Mouse (Mus musculus): ENCODE results near the gene Cdc25b. TPM values are rescaled to one million over a fixed set of nuclear protein-coding genes. Genes with fewer than 3 reads are reported as not detected.

Cdc25b gene
- polyA plus RNA-seq, 1 experiment from 2014 or later: 171 TPM

- H3K9me3 ChIP-seq (replicated peaks): no peaks in the 10 kb centered on the region
- no peak for DNase-seq
- H3K4me1 ChIP-seq (replicated peaks): peaks cover 68% of the 10 kb centered on the region
- peak overlapping the region; percentile 96 for H3K9ac ChIP-seq
- peak overlapping the region; percentile 98 for H3K4me2 ChIP-seq
- 85% methylated on average over 9 of the region's 9 CpGs for WGBS (ENCODE audit: insufficient replicate concordance)
- H3K36me3 ChIP-seq: peaks cover 13% of the 10 kb centered on the region
- H3K27ac ChIP-seq: peak overlapping the region; percentile 94
- H3K4me3 ChIP-seq (replicated peaks): peak overlapping the region; percentile 82
- ATAC-seq (ENCODE audit: low read depth): no peak
- peaks cover 17% of the 10 kb centered on the region for H3K27me3 ChIP-seq
Measured at GRCm38 (mm10) chr2:131177932-131178331, 8.8 kb upstream of the Cdc25b start.

- peak overlapping the region; percentile 98 for H3K4me2 ChIP-seq
- 51% methylated on average over 26 of the region's 26 CpGs for WGBS (ENCODE audit: insufficient replicate concordance)
- H3K4me1 ChIP-seq (replicated peaks): peaks cover 69% of the 10 kb centered on the region
- H3K36me3 ChIP-seq: peaks cover 13% of the 10 kb centered on the region
- no peaks in the 10 kb centered on the region for H3K9me3 ChIP-seq (replicated peaks)
- peak overlapping the region; percentile 94 for H3K27ac ChIP-seq
- H3K9ac ChIP-seq: peak overlapping the region; percentile 96
- peak; percentile 3; the same call in 1 of the 2 replicates for ATAC-seq (ENCODE audit: low read depth)
- H3K4me3 ChIP-seq (replicated peaks): peak overlapping the region; percentile 82
- H3K27me3 ChIP-seq: peaks cover 8% of the 10 kb centered on the region
- DNase-seq: no peak
Measured at GRCm38 (mm10) chr2:131178828-131179245, 7.9 kb upstream of the Cdc25b start.

GRCm38 (mm10) chr2:131179246-131179886, 7.4 kb upstream of the Cdc25b start:
- Histone ChIP-seq H3K9ac (peak overlapping the region; percentile 96), H3K27ac (peak overlapping the region; percentile 94), H3K9me3 (replicated peaks) (no peaks in the 10 kb centered on the region), H3K36me3 (peaks cover 13% of the 10 kb centered on the region), H3K4me1 (replicated peaks) (peaks cover 65% of the 10 kb centered on the region), H3K4me2 (peak overlapping the region; percentile 98), H3K4me3 (replicated peaks) (peak overlapping the region; percentile 82), H3K27me3 (peaks cover 3% of the 10 kb centered on the region)
- WGBS (ENCODE audit: insufficient replicate concordance): 1% methylated on average over 67 of the region's 67 CpGs
- ATAC-seq (ENCODE audit: low read depth): peak; percentile 67
- peak; percentile 53 for DNase-seq

- peaks cover 57% of the 10 kb centered on the region for H3K4me1 ChIP-seq (replicated peaks)
- H3K4me2 ChIP-seq: peak within 1 kb of the TSS; percentile 98
- WGBS (ENCODE audit: insufficient replicate concordance): 3% methylated on average over 51 of the region's 57 CpGs
- DNase-seq (peak; percentile 72), ATAC-seq (ENCODE audit: low read depth) (peak; percentile 83)
- H3K4me3 ChIP-seq (replicated peaks): peak within 1 kb of the TSS; percentile 82
- peak within 1 kb of the TSS; percentile 94 for H3K27ac ChIP-seq
- no peaks in the 10 kb centered on the region for H3K27me3 ChIP-seq
- peak within 1 kb of the TSS; percentile 96 for H3K9ac ChIP-seq
- peaks cover 13% of the 10 kb centered on the region for H3K36me3 ChIP-seq
- H3K9me3 ChIP-seq (replicated peaks): no peaks in the 10 kb centered on the region
Measured at GRCm38 (mm10) chr2:131179990-131180587, 6.7 kb upstream of the Cdc25b start, which contains the start of gene Cenpb. Gene Cenpb, minus strand, starts transcription at chr2:131180067.

GRCm38 (mm10) chr2:131186343-131186742, 406 bp upstream of the Cdc25b start:
- H3K4me1 ChIP-seq (replicated peaks): peaks cover 57% of the 10 kb centered on the region

GRCm38 (mm10) chr2:131187602-131187922, 813 bp downstream of the Cdc25b start:
- Histone ChIP-seq H3K4me2 (peak overlapping the region; percentile 82), H3K4me1 (replicated peaks) (peaks cover 63% of the 10 kb centered on the region), H3K27me3 (no peaks in the 10 kb centered on the region), H3K9ac (peak overlapping the region; percentile 97), H3K9me3 (replicated peaks) (no peaks in the 10 kb centered on the region), H3K36me3 (peaks cover 43% of the 10 kb centered on the region), H3K4me3 (replicated peaks) (peak overlapping the region; percentile 92), H3K27ac (peak overlapping the region; percentile 98)
- no peak for DNase-seq
- WGBS (ENCODE audit: insufficient replicate concordance): 26% methylated on average over 3 of the region's 3 CpGs
- ATAC-seq (ENCODE audit: low read depth): no peak

More at GRCm38 (mm10) chr2:131186343-131186742, 406 bp upstream of the Cdc25b start:
- H3K9ac ChIP-seq: peak overlapping the region; percentile 97
- H3K4me2 ChIP-seq: peak overlapping the region; percentile 82
- peak overlapping the region; percentile 98 for H3K27ac ChIP-seq
- WGBS (ENCODE audit: insufficient replicate concordance): 2% methylated on average over 14 of the region's 14 CpGs
- peak; percentile 52 for ATAC-seq (ENCODE audit: low read depth)
- no peaks in the 10 kb centered on the region for H3K27me3 ChIP-seq
- no peaks in the 10 kb centered on the region for H3K9me3 ChIP-seq (replicated peaks)
- peak overlapping the region; percentile 92 for H3K4me3 ChIP-seq (replicated peaks)
- no peak for DNase-seq
- peaks cover 31% of the 10 kb centered on the region for H3K36me3 ChIP-seq

- H3K9me3 ChIP-seq (replicated peaks): no peaks in the 10 kb centered on the region
- peak overlapping the region; percentile 82 for H3K4me2 ChIP-seq
- peaks cover 66% of the 10 kb centered on the region for H3K4me1 ChIP-seq (replicated peaks)
- peak overlapping the region; percentile 92 for H3K4me3 ChIP-seq (replicated peaks)
- peak overlapping the region; percentile 97 for H3K9ac ChIP-seq
- peak overlapping the region; percentile 98 for H3K27ac ChIP-seq
- no peaks in the 10 kb centered on the region for H3K27me3 ChIP-seq
- DNase-seq: no peak
- peak; percentile 13; the same call in 1 of the 2 replicates for ATAC-seq (ENCODE audit: low read depth)
- WGBS (ENCODE audit: insufficient replicate concordance): 71% methylated on average over 5 of the region's 5 CpGs
- H3K36me3 ChIP-seq: peaks cover 50% of the 10 kb centered on the region
Measured at GRCm38 (mm10) chr2:131188311-131188710, 1.6 kb downstream of the Cdc25b start.

- Histone ChIP-seq H3K9ac (peak overlapping the region; percentile 97), H3K4me1 (replicated peaks) (peaks cover 72% of the 10 kb centered on the region), H3K4me3 (replicated peaks) (peak overlapping the region; percentile 92), H3K36me3 (peaks cover 64% of the 10 kb centered on the region), H3K27ac (peak overlapping the region; percentile 98), H3K4me2 (peak overlapping the region; percentile 82), H3K27me3 (no peaks in the 10 kb centered on the region), H3K9me3 (replicated peaks) (no peaks in the 10 kb centered on the region)
- ATAC-seq (ENCODE audit: low read depth) (peak; percentile 59), DNase-seq (peak; percentile 58)
- 23% methylated on average over 5 of the region's 5 CpGs for WGBS (ENCODE audit: insufficient replicate concordance)
Measured at GRCm38 (mm10) chr2:131189521-131190309, 3.0 kb downstream of the Cdc25b start.

- peaks cover 72% of the 10 kb centered on the region for H3K36me3 ChIP-seq
- H3K9ac ChIP-seq: peak overlapping the region; percentile 97
- H3K4me2 ChIP-seq: peak overlapping the region; percentile 82
- H3K27ac ChIP-seq: peak overlapping the region; percentile 98
- no peak for DNase-seq
- ATAC-seq (ENCODE audit: low read depth): no peak
- no peaks in the 10 kb centered on the region for H3K27me3 ChIP-seq
- WGBS (ENCODE audit: insufficient replicate concordance): 75% methylated on average over 10 of the region's 10 CpGs
- peaks cover 71% of the 10 kb centered on the region for H3K4me1 ChIP-seq (replicated peaks)
- no peaks in the 10 kb centered on the region for H3K9me3 ChIP-seq (replicated peaks)
- H3K4me3 ChIP-seq (replicated peaks): peak overlapping the region; percentile 92
Measured at GRCm38 (mm10) chr2:131190344-131191004, 3.7 kb downstream of the Cdc25b start.

- H3K4me2 ChIP-seq: peak overlapping the region; percentile 82
Measured at GRCm38 (mm10) chr2:131191005-131191390, 4.2 kb downstream of the Cdc25b start.

More at GRCm38 (mm10) chr2:131191005-131191390, 4.2 kb downstream of the Cdc25b start:
- Histone ChIP-seq H3K4me3 (replicated peaks) (peak overlapping the region; percentile 92; the same call in 1 of the 2 replicates), H3K36me3 (peaks cover 77% of the 10 kb centered on the region), H3K27ac (peak overlapping the region; percentile 98), H3K27me3 (no peaks in the 10 kb centered on the region), H3K9ac (peak overlapping the region; percentile 97), H3K4me1 (replicated peaks) (peaks cover 69% of the 10 kb centered on the region), H3K9me3 (replicated peaks) (no peaks in the 10 kb centered on the region)
- ATAC-seq (ENCODE audit: low read depth) (no peak), DNase-seq (no peak)
- WGBS (ENCODE audit: insufficient replicate concordance): 64% methylated on average over 7 of the region's 7 CpGs

Data from liver, embryonic 13.5 days (tissue).